Mouse (Mus musculus): Measurements from ENCODE around the gene Cul3.
"Not testable (repeated sequence)": the region's sequence is repeated elsewhere in the genome, so short reads cannot be mapped to it uniquely, and the experiment has no call there.

Gene Cul3

GRCm38 (mm10) chr1:80340436-80341376 is at the start of gene Cul3:
Gene Cul3, minus strand, starts transcription at chr1:80340480.
- DNase-seq: peak; percentile 99

GRCm38 (mm10) chr1:80389518-80389917 is 49.2 kb upstream of the Cul3 start:
- DNase-seq: peak; percentile 38

GRCm38 (mm10) chr1:80383613-80384589 is 43.6 kb upstream of the Cul3 start:
- DNase-seq: peak; percentile 31

GRCm38 (mm10) chr1:80382928-80383327 is 42.6 kb upstream of the Cul3 start:
- DNase-seq: no peak

- peak; percentile 24 for DNase-seq
Observed at GRCm38 (mm10) chr1:80381302-80381701, 41.0 kb upstream of the Cul3 start.

GRCm38 (mm10) chr1:80372010-80372409 is 31.7 kb upstream of the Cul3 start:
- DNase-seq: no peak

- no peak for DNase-seq
Observed at GRCm38 (mm10) chr1:80371189-80371889, 31.1 kb upstream of the Cul3 start.

- no peak for DNase-seq
Observed at GRCm38 (mm10) chr1:80363486-80363885, 23.2 kb upstream of the Cul3 start.

GRCm38 (mm10) chr1:80362946-80363345 is 22.7 kb upstream of the Cul3 start:
- DNase-seq: no peak

- no peak for DNase-seq
Observed at GRCm38 (mm10) chr1:80362400-80362799, 22.1 kb upstream of the Cul3 start.

- not testable (repeated sequence) for DNase-seq
Observed at GRCm38 (mm10) chr1:80361771-80362170, 21.5 kb upstream of the Cul3 start.

GRCm38 (mm10) chr1:80360038-80360608 is 19.8 kb upstream of the Cul3 start:
- no peak for DNase-seq

- peak; percentile 75 for DNase-seq
Observed at GRCm38 (mm10) chr1:80340061-80340435, 232 bp downstream of the Cul3 start.

GRCm38 (mm10) chr1:80339425-80340021 is 757 bp downstream of the Cul3 start:
- no peak for DNase-seq

GRCm38 (mm10) chr1:80338398-80338797 is 1.9 kb downstream of the Cul3 start:
- DNase-seq: no peak

GRCm38 (mm10) chr1:80335726-80336368 is 4.4 kb downstream of the Cul3 start:
- no peak for DNase-seq

GRCm38 (mm10) chr1:80335118-80335517 is 5.2 kb downstream of the Cul3 start:
- DNase-seq: no peak

GRCm38 (mm10) chr1:80330970-80331369 is 9.3 kb downstream of the Cul3 start:
- DNase-seq: no peak

GRCm38 (mm10) chr1:80325761-80326160 is 14.5 kb downstream of the Cul3 start:
- DNase-seq: no peak

- DNase-seq: no peak
Observed at GRCm38 (mm10) chr1:80324370-80324769, 15.9 kb downstream of the Cul3 start.

- DNase-seq: no peak
Observed at GRCm38 (mm10) chr1:80315533-80316045, 24.7 kb downstream of the Cul3 start.

All from thymus, postnatal 14 days (tissue).